Mouse (Mus musculus) kidney, adult 2 months (tissue): ENCODE data around the gene Tmem245. TPM values are rescaled to one million over a fixed set of nuclear protein-coding genes. Genes with fewer than 3 reads are reported as not detected.

ENCODE experiments used
- DNase-seq: peaks from one replicate; pipeline ENCODE4 v3.0.0; 2021
- H3K27ac ChIP-seq: fragments of 200-500 bp; 2 replicates; pipeline ENCODE4 v1.5.1; 2012; ENCODE audit warnings: low read depth, low read length, control low read depth, inconsistent platforms; ENCODE audit not compliant: insufficient read depth
- H3K27me3 ChIP-seq: fragments of 200-500 bp; replicated peaks from 2 replicates; pipeline ENCODE4 v1.6.1; 2012; ENCODE audit warnings: mild to moderate bottlenecking, moderate library complexity, low read length, inconsistent platforms; ENCODE audit not compliant: control insufficient read depth, insufficient read depth
- H3K36me3 ChIP-seq: fragments of 200-500 bp; 2 replicates; pipeline ENCODE4 v1.6.1; 2012; ENCODE audit warnings: mild to moderate bottlenecking, moderate library complexity, low read length, inconsistent platforms; ENCODE audit not compliant: control insufficient read depth, insufficient read depth
- H3K4me1 ChIP-seq: fragments of 200-500 bp; 2 replicates; pipeline ENCODE4 v1.6.1; 2011; ENCODE audit warnings: low read length; ENCODE audit not compliant: control insufficient read depth, insufficient read depth
- H3K4me3 ChIP-seq: fragments of 200-500 bp; 2 replicates; pipeline ENCODE4 v1.5.1; 2011; ENCODE audit warnings: mild to moderate bottlenecking, low read depth, low read length, control low read depth; ENCODE audit not compliant: insufficient read depth
- CTCF ChIP-seq: fragments of 200-500 bp; conservative IDR thresholded peaks from 2 replicates; pipeline ENCODE4 v1.5.1; 2011; ENCODE audit warnings: low read depth, mild to moderate bottlenecking, control low read depth, low read length, moderate library complexity, mixed read lengths; ENCODE audit not compliant: insufficient read depth, insufficient read length
- POLR2A ChIP-seq: fragments of 200-500 bp; IDR thresholded peaks from one replicate; pipeline ENCODE4 v1.6.1; 2011; ENCODE audit warnings: low read depth, low read length, control low read depth
- WGBS: fragments of 180-500 bp; shearing (Covaris S2); methylation state at CpG from one replicate; pipeline ENCODE4 v1.1.7; 2018; 5-methylcytosine and 5-hydroxymethylcytosine counted together
- polyA plus RNA-seq: library from polyadenylated mRNA; depleted of rRNA; stranded (reverse); fragments of >200 nt; gene quantifications from 2 replicates; pipeline ENCODE4 v1.2.3, GENCODE M21; 2012

Gene Tmem245
- polyA plus RNA-seq, 1 experiment = 13.8 TPM

DNA sequence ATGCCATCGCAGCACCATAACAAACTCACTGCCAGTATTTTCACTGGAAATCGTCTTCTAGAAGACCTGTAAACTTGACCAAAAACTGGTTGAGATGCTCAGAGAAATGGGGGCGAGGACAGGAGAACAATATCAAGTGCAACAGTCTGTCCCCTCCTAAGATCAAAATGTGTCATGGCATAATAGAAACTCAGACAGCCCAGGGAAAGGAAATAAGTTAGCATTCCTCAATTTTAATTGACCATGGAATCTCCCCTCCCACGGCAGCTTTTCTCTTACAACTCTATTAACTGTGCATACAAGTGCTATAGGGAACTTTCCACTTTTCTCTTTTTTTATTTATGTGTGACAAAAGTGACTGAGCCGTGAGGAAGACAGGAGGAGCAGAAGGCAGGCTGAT is 79.5 kb downstream of the Tmem245 start:
- Histone ChIP-seq H3K27me3 (no peaks in the 10 kb centered on the region), H3K36me3 (no peaks in the 10 kb centered on the region; the same call in 1 of the 2 replicates), H3K27ac (peak overlapping the region; percentile 80), H3K4me3 (no peak overlapping the region), H3K4me1 (peaks cover 4% of the 10 kb centered on the region; the same call in 1 of the 2 replicates)
- peak; percentile 41 for DNase-seq
- TF ChIP-seq CTCF (no peak), POLR2A (no peak)
- WGBS = 52% methylated on average over 5 of the region's 5 CpGs

GRCm38 (mm10) chr4:56865971-56866370 is 81.3 kb downstream of the Tmem245 start:
- DNase-seq = peak; percentile 37
- TF ChIP-seq CTCF (no peak), POLR2A (no peak)
- no peak overlapping the region for H3K27ac ChIP-seq
- H3K27me3 ChIP-seq = no peaks in the 10 kb centered on the region
- 36% methylated on average over 4 of the region's 4 CpGs for WGBS
- no peak overlapping the region for H3K4me3 ChIP-seq
- H3K4me1 ChIP-seq = peaks cover 4% of the 10 kb centered on the region; the same call in 1 of the 2 replicates
- no peaks in the 10 kb centered on the region for H3K36me3 ChIP-seq

DNA sequence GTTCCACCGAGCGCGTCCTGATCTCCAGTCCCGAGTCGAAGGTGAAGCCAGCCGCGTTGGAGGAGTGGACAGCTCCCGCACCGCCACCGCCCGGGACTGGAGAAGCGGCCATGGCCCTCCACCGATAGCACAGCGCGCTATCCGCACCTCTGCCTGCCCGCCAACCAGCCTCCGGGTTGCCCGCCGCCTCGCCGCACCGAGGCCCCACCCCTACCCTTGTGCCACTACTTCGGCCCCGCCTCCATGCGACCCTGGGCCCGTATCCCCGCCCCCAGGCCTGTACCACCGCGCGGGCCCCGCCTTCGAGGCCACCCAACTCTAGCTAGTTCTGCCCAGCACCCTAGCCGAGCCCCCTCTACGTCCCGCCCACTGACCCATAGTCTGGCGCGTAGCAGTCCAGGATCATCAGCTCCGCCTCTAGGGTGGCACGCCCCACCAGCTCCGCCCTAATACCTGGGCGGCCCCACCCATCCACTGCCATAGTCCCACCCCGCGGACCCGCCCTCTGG is 82.2 kb downstream of the Tmem245 start, which contains the start of gene Ctnnal1:
Gene Ctnnal1 (minus strand): TSS at position 186 of the 509 bp plus-strand sequence.
- TF ChIP-seq POLR2A = peak; percentile 43
- TF ChIP-seq CTCF = no peak
- WGBS = under 1% methylated on average over 40 of the region's 45 CpGs
- H3K4me1 ChIP-seq = peaks cover 4% of the 10 kb centered on the region; the same call in 1 of the 2 replicates
- peak; percentile 98 for DNase-seq
- H3K36me3 ChIP-seq = no peaks in the 10 kb centered on the region
- peak within 1 kb of the TSS; percentile 73 for H3K4me3 ChIP-seq
- H3K27me3 ChIP-seq = no peaks in the 10 kb centered on the region
- peak within 1 kb of the TSS; percentile 46 for H3K27ac ChIP-seq

- TF ChIP-seq POLR2A (no peak), CTCF (no peak)
- peak overlapping the region; percentile 24 for H3K27ac ChIP-seq
- 1% methylated on average over 49 of the region's 49 CpGs for WGBS
- peak overlapping the region; percentile 73 for H3K4me3 ChIP-seq
- DNase-seq = peak; percentile 40
- no peaks in the 10 kb centered on the region for H3K27me3 ChIP-seq
- peaks cover 4% of the 10 kb centered on the region; the same call in 1 of the 2 replicates for H3K4me1 ChIP-seq
- no peaks in the 10 kb centered on the region for H3K36me3 ChIP-seq
Measured at GRCm38 (mm10) chr4:56864417-56865001, 82.7 kb downstream of the Tmem245 start.

DNA sequence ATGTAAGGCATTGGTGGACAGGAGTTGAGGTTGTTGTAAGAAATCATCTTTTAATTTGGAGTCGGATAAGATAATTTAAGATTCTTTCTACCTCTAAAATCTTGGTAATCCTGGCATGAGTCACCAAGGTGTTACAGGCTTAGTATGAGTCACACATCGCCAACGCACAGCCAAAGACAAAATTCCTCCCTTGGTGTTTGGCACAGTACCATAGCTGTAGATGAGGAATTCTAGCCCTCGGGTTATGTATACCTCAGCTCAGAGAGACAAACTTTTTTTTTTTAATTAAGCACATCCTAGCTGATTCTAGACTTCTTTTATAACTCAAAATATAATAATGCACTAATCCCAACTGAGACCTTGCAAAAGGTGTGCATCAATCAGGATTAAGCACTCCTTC is 83.2 kb downstream of the Tmem245 start:
- WGBS = 24% methylated on average over 4 of the region's 4 CpGs
- peaks cover 4% of the 10 kb centered on the region; the same call in 1 of the 2 replicates for H3K4me1 ChIP-seq
- H3K27me3 ChIP-seq = no peaks in the 10 kb centered on the region
- H3K4me3 ChIP-seq = peak overlapping the region; percentile 73
- TF ChIP-seq POLR2A (no peak), CTCF (no peak)
- peak; percentile 40 for DNase-seq
- no peaks in the 10 kb centered on the region for H3K36me3 ChIP-seq
- H3K27ac ChIP-seq = peak overlapping the region; percentile 24

DNA sequence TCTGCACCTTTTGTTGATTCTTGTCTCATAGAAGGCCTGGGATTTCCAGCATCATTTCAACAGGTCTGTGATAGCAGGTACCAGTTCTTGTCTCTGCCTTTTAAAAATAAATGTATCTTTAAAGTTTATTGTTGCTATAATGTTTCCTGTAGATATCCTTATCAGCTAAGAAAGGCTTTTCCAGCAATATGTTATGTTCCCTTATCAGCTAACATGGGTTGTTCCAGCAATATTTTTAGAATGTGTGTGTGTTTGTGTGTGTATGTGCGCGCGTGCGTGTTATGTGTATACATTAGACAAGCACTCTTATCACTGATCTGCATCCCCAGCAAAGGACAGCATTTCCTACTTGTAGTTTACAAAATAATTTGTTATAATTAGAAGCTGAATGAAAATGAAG is 85.7 kb downstream of the Tmem245 start:
- no peak overlapping the region for H3K4me3 ChIP-seq
- no peak overlapping the region for H3K27ac ChIP-seq
- no peaks in the 10 kb centered on the region for H3K27me3 ChIP-seq
- no peak for TF ChIP-seq CTCF
- no peak for TF ChIP-seq POLR2A
- no peaks in the 10 kb centered on the region for H3K36me3 ChIP-seq
- no peak for DNase-seq
- 87% methylated on average over 4 of the region's 4 CpGs for WGBS
- peaks cover 7% of the 10 kb centered on the region; the same call in 1 of the 2 replicates for H3K4me1 ChIP-seq

GRCm38 (mm10) chr4:56858733-56859132 is 88.5 kb downstream of the Tmem245 start:
- TF ChIP-seq POLR2A (no peak), CTCF (no peak)

More at GRCm38 (mm10) chr4:56858733-56859132, 88.5 kb downstream of the Tmem245 start:
- no peaks in the 10 kb centered on the region for H3K36me3 ChIP-seq
- WGBS = 39% methylated on average over 9 of the region's 9 CpGs
- peaks cover 2% of the 10 kb centered on the region; the same call in 1 of the 2 replicates for H3K4me1 ChIP-seq
- no peak overlapping the region for H3K27ac ChIP-seq
- no peak overlapping the region for H3K4me3 ChIP-seq
- no peaks in the 10 kb centered on the region for H3K27me3 ChIP-seq
- DNase-seq = no peak
